Mouse (Mus musculus): Measurements from ENCODE around the gene BC053393.
"Not testable (repeated sequence)": the region's sequence is repeated elsewhere in the genome, so short reads cannot be mapped to it uniquely, and the experiment has no call there.

Gene BC053393

DNA sequence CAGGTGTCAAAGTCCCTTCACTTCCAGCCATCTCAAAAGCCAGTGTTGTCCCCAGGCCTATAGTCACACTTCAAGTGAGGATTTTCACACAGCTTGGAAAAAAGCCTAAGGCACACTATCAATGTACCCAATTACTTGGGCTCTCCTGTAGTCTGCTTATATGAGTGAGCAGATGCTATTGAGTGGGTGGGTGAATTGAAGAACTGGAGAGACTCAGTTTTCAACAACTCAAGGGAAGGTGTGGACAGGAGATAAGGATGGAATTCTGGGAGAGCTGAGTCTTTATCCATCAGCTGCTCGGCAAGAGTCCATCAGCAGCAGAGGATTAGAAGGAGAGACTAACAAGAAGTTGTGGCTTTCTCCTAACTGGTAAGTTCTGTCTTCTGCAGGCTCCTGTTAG lies at the start of gene BC053393:
TSS of gene BC053393 (plus strand) at position 210 of the 400 bp plus-strand sequence.
- no peak for DNase-seq

DNA sequence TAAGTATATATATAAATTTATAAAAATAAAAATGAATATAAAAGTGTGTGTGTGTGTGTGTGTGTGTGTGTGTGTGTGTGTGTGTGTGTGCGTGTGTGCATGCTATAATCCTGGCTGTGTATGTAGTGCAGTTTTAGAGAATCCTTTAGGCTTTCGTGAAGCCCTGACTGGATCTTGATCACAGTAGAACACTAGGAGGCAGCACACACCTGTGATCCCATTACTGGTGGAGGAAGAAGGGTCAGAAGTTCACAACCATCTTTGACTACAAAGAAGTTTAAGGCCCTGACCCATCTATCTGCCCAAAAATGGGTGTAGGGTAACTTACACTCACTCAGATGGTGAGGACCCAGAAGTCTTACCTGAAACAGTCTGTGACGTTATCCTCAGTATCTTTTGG lies 48.6 kb upstream of the BC053393 start:
- DNase-seq: no peak

DNA sequence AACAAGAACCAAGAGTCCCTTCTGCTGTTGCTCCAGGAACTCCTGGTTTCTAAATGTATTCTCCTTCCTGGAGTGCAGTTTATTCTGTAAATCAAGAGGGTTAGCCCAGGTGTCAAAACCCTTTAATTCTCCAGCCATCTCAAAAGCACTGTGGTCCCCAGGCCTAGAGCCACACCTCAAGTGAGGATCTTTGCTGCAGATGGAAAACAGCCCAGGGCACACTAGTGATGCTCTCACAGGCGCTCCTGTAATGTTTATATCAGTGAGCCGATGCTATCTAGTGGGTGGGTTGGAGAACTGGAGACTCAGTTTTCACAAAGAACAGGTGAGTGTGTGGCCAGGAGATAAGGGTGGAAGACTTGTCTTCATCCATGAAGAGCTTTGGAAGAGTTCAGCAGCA lies 47.4 kb upstream of the BC053393 start, which contains the start of gene Gm12169:
TSS of gene Gm12169 (plus strand) at position 301 of the 400 bp plus-strand sequence.
- no peak for DNase-seq

DNA sequence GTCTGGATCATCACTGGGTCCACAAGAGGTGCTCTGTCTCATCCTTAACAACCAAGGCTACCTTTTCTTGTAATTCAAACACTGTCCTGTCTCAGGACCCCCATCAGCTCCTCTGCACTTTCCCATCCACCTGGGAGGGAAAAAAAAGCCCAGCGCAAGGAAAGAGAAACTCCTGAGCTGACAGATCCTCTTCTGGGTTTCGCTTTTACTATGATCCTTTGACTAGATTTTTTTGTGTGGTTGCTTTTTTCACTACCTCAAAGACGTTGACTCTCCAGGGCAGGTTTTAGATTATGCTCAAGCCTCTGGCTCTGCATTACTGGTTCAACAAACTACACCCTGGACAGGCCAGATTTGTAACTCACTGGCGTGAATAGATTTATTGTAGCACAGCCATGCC lies 41.2 kb upstream of the BC053393 start:
- no peak for DNase-seq

DNA sequence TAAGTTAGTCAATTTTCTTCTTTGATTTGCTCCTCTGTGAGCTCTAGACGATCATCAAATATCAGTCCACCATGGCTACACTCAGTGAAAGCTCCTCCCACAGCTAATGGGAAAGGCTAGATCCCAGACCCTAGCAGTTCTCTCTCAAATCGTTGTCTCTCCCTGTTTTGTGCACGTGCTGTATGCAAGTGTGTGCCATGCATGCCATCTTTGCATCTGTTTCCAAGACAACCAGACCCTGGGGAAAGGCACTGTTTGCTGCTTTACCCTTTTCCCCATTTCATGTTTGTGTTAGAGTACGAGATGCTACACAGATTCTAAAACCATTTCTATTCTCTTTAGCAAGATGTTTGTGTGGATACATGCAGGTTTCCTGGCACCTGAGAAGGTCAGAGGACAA lies 34.4 kb upstream of the BC053393 start:
- no peak for DNase-seq

DNA sequence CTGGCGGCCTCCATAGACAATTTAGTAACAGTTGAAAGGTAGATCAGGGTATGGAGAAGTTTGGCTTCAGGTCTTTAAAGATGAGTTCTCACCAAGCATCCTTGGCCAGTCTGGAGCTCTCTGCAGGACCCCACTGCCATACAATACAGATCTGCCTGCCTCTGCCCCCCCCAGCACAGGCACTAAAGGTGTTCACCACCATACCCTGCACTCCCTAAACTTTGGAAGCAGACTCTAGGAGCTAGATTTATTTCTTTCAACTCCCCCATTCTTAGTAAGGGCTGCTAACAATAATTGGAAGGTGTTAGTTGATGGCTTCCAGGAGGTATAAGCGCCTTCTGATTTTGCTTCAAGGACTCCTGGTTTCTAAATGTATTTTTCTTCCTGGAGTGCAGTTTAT lies 27.8 kb upstream of the BC053393 start:
- no peak for DNase-seq

DNA sequence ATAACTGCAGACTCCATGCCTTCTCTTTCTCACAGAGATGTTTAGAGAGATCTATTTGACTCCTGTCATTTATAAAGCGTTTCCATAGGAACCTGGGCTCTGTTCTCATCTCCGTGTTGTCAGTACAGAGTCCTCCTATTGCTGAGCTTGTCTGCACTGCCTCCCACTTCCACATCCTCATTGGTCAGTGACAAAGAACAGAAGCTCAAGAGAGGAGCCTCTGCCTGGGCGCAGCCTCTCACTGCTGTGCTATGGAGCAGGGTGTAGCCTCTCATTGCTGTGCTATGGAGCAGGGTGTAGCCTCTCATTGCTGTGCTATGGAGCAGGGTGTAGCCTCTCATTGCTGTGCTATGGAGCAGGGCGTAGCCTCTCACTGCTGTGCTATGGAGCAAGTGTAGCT lies 21.6 kb upstream of the BC053393 start:
- no peak for DNase-seq

DNA sequence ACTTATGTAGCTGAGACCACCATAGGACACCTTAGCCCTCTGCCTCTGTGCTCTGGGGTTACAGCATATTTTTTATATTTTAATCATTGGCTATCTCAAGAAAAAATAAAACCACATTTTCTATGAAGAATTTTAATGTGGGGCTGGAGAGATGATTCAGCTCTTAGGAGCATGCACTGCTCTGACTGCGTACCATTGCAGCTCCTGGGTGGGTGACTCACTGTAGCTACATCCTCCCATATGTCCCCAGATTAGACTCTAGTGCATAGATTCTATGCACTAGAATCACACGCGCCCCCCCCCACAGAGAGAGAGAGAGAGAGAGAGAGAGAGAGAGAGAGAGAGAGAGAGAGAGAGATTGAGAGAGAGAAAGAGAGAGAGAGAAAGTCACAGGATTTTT lies 18.6 kb upstream of the BC053393 start:
- no peak for DNase-seq

DNA sequence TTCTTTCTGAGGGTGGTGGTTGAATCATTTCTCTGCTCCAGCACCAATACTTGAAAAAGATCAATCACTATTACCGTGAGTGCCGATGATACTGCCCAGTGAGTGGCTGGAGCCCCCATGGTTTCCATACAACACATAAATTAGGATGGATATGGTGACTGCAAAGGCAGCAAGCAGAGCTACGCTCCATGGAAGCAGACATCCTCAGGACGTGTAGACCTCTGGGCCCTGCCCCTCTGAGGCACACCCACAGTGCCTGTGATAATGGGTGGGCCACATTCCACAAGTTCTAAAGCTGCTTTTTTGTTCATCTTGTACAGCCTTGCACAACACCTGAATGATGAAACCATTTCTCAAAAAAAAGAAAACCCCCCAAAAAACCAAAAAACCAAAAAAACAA lies 10.2 kb upstream of the BC053393 start:
- DNase-seq: no peak

DNA sequence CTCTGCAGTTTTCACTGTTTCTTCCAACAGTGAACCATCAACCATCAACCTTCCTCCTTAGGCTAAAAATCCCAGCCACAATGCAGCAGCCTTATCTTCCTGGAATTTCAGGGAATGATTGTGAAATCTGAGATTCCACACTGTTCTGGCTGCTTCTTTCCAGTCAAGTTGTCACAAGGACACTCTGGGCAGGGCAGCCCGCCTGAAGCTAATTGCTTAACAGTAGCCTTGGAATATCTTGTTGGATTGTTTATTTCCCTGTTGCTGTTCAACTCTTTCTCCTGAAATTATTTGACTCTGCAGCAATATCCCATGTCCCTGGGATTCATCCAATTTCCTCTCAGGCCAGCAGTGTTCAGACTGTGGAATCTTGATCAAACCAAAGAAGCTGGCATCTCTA lies 6.7 kb upstream of the BC053393 start:
- no peak for DNase-seq

DNA sequence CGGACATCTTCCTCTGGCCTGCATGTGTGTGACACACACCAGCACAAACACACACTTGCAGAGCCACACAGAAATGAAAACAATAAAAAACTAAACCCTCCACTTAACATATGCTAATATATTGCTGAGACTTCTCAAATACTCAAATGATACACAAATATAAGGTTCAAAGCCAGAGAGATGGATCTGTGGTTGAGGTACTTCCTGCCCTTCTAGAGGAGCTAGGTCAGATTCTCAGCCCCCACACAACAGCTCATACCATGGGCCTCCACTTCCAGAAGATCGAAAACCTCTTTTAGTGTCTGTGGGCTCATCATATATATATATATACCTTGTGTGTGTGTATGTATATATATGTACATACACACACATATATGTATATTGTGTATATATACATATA lies 5.4 kb upstream of the BC053393 start:
- DNase-seq: no peak

DNA sequence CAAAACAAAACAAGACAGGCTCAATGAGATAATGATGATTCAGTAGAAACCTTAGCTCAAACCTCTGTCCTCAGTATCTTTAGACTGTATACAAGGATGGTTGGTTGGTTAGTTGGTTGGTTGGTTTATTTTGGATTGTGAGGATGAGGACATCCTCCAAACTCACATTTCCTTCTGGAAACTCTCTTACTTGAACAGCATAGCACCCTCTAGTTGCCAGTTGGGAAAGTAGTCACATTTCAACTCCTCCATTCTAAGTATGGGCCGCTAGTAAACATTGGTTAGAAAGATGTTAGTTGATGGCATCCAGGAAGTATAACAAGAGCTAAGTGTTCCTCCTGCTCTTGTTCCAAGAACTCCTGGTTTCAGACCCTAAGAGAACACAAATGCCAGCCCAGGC lies 2.2 kb upstream of the BC053393 start:
- DNase-seq: no peak

DNA sequence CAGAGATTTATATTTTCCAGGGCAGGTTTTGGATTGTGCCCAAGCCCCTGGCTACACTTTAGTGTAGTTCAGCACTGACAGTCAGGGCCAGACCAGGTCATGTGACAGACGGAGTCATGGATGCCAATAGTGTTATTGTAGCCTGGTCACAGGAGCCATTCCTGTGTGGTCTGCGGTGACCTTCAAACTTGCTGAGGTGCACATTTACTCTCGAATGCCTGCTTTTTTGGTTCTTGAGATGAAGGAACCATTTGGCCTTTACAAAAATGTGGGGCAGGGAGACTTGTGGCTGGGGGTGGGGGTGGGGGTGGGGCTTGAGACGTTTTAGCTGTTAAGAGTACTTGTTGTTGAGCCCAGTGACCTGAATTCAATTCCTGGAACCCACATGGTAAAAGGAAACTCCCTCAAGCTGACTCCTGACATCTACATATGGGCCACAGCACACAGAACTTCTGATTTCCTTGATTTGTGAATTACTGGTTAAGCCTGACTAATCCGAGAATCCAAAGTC lies 7.5 kb downstream of the BC053393 start:
- no peak for DNase-seq

DNA sequence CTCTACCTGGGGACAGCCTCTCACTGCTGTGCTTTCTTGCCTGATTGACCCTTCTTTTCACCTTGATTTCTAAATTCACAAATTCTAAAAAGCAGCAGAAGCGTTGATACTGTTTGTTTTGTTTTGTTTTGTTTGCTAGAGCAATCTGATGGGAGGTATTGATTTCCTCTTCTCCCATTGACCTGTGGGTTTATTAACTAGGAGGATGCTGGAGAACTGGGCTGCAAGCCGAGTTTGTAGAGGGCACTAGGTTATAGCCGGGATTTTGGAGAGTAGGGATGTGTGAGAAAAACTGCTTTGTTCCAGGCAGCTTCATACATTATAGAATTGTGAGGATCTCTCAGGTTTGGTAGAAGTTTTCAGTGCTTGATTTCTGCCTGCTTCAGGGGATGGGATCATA lies 9.1 kb downstream of the BC053393 start:
- DNase-seq: no peak

DNA sequence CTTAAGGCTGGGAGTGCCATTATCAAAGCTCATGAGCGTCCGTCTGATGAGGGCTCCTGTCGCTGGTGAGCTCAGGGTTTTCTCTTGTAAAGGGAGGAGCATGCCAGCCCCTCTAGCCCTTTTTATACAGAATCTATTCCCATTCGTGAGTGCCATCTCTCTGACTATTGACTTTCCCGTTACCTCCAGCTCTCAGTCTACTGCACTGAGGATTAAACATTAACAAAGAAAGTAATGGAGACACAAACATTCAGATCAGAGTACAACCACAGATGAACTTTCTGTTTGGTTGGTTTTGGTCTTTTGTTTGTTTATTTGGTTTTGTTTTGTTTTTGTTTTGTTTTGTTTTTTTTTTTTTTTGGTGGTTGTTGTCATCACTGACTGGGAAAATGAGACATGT lies 11.4 kb downstream of the BC053393 start:
- DNase-seq: no peak

DNA sequence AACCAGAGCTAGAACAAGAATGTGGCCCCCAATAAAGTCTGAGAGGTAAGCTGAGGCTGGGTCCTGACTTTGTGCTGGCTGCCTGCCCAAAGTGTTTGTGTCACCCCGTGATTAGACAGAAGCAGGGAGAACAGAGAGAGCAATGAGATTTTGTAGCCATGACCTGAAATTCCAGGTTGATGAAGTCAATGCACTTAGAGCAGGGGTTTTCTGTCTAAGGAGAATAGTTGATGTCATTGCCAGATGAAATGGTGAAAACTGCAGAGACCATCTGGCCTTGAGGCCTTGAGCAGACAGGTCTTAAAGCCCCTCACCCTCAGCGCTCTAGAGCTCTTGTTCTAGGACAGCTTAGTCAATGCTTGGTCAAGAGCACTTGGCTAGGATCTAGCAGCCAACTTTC lies 21.1 kb downstream of the BC053393 start:
- DNase-seq: no peak

DNA sequence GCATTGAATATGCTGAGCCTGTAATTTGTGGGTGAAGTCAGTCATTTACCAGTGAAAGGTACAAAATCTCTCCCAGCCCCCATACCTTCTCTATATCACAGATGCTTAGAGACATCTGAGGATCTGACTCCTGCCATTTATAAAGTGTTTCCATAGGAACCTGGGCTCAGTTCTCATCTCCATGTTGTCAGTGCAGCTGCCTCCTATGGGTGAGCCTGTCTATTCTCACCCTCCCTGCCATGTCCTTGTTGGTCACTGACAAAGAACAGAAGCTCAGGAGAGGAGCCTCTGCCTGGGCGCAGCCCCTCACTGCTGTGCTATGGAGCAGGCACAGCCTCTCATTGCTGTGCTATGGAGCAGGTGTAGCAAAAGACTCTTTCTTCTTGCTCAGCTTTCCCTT lies 48.6 kb downstream of the BC053393 start:
- no peak for DNase-seq

DNA sequence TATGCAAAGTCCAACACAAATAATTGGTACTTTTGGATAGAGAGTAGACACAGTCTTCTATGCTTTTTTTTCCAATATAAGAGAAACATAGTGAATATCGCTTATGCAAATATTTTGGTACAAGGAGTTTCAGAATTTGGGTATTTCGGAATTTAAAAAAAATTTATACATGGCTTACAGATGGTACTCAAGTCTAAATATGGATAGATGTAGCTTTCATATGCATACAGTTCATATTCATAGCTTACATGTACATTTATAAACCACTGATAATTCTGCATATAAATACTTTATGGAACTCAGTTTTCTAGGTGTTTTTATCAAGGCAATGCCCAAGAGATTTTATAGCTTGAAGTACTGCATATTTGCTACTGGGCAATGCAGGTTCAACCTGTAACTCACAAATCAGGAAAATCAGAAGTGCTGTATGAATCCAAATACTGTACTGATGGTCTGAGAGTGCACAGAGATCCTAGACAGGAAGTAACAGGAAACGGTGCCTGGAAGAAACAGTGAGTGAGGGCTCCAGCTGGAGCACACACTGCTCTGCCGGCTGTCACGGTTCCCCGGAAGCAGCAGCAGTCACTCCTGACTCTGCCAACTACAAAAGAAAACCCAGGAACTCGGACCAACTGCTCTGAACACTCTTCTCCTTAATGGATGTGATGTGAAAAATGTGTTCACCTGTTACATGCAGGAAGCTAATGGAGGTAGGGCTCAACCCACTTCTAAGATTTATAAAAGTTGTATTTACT lies 49.3 kb downstream of the BC053393 start:
- DNase-seq: no peak

DNA sequence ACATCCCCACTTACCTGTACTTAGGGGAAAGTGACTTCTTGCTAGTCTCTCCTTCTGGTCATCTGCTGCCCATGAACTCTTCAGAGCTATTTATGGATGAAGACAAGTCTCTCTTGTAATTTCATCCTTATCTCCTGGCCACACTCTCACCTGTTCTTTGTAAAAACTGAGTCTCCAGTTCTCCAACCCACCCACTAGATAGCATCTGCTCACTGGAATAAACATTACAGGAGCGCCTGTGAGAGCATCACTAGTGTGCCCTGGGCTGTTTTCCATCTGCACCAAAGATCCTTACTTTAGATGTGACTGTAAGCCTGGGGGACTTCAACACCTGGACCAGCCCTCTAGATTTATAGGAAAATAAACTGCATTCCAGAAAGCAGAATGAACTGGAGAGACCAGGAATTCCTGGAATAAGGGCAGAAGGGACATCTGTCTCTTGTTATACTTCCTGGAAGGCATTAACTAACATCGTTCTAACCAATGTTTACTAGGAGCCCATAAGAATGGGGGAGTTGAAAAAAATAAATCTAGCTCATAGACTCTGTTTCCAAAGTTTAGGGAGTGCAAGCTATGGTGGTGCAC lies 58.0 kb downstream of the BC053393 start, which contains the start of gene Dppa1:
TSS of gene Dppa1 (minus strand) at position 51 of the 585 bp plus-strand sequence.
- no peak for DNase-seq

DNA sequence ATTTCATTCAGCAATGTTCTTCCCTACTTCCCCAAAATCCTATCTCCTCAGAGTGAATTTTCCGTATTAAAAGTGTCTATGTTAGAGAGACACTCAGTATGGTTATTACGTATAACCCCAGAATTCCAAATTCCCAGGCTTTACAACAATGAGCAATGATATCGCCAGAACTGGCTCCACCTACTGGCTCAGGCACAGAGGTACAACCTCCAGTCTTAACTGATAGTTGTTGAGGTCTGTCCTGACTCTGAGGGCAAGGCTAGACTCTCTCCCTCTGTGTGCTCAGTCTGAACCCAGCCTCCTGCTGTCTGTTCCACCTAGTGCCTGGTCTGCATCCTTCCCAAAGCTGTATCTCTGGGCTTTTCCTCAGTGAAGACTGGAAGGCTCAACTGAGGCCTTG lies 60.3 kb downstream of the BC053393 start:
- DNase-seq: no peak

DNA sequence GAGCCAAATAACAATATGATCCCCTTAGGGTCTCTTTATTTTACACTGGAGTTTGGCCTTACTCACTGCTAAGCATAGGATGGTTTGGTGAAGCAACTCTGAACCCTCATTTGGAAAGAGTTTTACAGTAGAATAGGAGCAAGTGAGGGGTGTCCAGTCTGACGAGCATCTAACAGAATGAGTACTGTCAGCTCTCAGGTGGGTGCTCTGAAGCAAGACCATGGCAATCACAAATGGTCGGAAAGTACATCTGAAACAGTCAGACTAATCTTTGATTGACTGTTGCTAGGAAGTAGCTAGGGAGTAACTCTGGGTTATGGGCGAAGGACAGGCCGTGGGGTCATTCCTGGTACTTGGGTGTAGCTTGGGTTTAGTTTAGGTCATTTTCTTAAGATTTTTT lies 64.2 kb downstream of the BC053393 start:
- DNase-seq: not testable (repeated sequence)

DNA sequence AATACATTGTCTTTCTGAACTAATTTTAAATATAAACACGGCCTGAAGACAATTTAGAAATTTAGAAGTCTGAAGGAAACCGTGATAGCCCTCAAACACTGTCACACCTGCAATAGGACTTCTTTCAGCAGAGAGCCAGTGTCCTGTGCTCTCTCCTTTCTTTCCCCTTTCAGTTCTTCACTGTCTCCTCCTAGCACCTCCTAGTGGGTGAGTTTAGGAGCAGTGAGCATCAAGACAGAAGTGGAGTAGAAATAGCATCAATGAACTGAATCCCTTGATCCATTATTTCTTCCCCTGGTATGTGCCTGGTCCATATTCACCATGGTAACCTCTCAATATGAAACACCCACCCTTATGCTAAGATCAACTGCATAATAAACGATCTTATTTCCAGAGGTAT lies 65.2 kb downstream of the BC053393 start:
- DNase-seq: no peak

All from cerebellum, adult 9-11 months (tissue).